ENCODE assay signal across 12 mouse cellular contexts in genomic region chr16:91458976-91459375, GRCm38 (mm10). TPM values are rescaled to one million over a fixed set of nuclear protein-coding genes. Genes with fewer than 3 reads are reported as not detected.
DNase-seq lines count a peak whose midpoint lies in the region; ATAC-seq and TF ChIP-seq lines count a peak whose summit lies in the region.
"Had no signal": no experiment of that assay in that cellular context is flagged by ENCODE, and none has a peak within 500 bp of the region (broad histone marks: within the 10 kb centered on the region; RNA-seq: fewer than 3 reads in every experiment).

No protein-coding gene starts in this region.

- no peaks in the 10 kb centered on the region for H3K9me3 ChIP-seq in forebrain, embryonic 13.5 days (replicated peaks)
- no peaks in the 10 kb centered on the region for H3K9me3 ChIP-seq in forebrain, embryonic 10.5 days
- H3K9me3 ChIP-seq in liver, embryonic 12.5 days (replicated peaks) = 0 out of 2 replicates have a peak, but pooled peaks cover 3% of the 10 kb centered on the region
- no peaks in the 10 kb centered on the region for H3K9me3 ChIP-seq in liver, postnatal 0 days (ENCODE audit: low read length)
- H3K9me3 ChIP-seq: embryonic facial prominence, embryonic 13.5 days; stomach, embryonic 15.5 days had no signal

- DNase-seq in forebrain, embryonic 10.5 days (ENCODE audit: extremely low spot score, low spot score) = no peak
- DNase-seq in liver (no peak), MN1 (ENCODE audit: low spot score) (no peak)
- peak; percentile 35 to 47 for DNase-seq in adrenal gland, postnatal 36 days
- DNase-seq in liver, postnatal 0 days = no peak
- no peak for DNase-seq in urinary bladder, adult 2 months (ENCODE audit: low spot score)
- DNase-seq: cerebellum, adult 11 months; gastrocnemius, postnatal 10 days had no signal

- no peaks in the 10 kb centered on the region for H3K36me3 ChIP-seq in forebrain, embryonic 13.5 days (ENCODE audit: poor library complexity, severe bottlenecking)
- H3K36me3 ChIP-seq in forebrain, embryonic 10.5 days (replicated peaks) = no peaks in the 10 kb centered on the region
- H3K36me3 ChIP-seq in liver, embryonic 12.5 days = no peaks in the 10 kb centered on the region
- H3K36me3 ChIP-seq in liver, postnatal 0 days (replicated peaks; ENCODE audit: insufficient read depth, low read length) = no peaks in the 10 kb centered on the region
- H3K36me3 ChIP-seq: embryonic facial prominence, embryonic 13.5 days; stomach, embryonic 15.5 days had no signal

- peaks cover 10% of the 10 kb centered on the region for H3K4me1 ChIP-seq in forebrain, embryonic 13.5 days
- H3K4me1 ChIP-seq in forebrain, embryonic 10.5 days = peaks cover 13% of the 10 kb centered on the region
- peaks cover 57% of the 10 kb centered on the region for H3K4me1 ChIP-seq in liver, embryonic 12.5 days
- peaks cover 27% of the 10 kb centered on the region for H3K4me1 ChIP-seq in liver, postnatal 0 days (ENCODE audit: insufficient read depth)
- H3K4me1 ChIP-seq: stomach, embryonic 15.5 days had no signal

- no peak for TF ChIP-seq CTCF in liver, postnatal 0 days (IDR thresholded peaks at IDR 0.05; ENCODE audit: low read depth)

- H3K4me3 ChIP-seq in forebrain, embryonic 13.5 days = no peak overlapping the region
- no peak overlapping the region for H3K4me3 ChIP-seq in forebrain, embryonic 10.5 days
- H3K4me3 ChIP-seq in liver, embryonic 12.5 days = no peak overlapping the region
- no peak overlapping the region for H3K4me3 ChIP-seq in liver, postnatal 0 days (ENCODE audit: low read depth, low read length)
- H3K4me3 ChIP-seq: embryonic facial prominence, embryonic 13.5 days; stomach, embryonic 15.5 days had no signal

- WGBS in forebrain, embryonic 13.5 days = 15% methylated on average over 5 of the region's 5 CpGs
- WGBS in forebrain, embryonic 10.5 days = 66% methylated on average over 5 of the region's 5 CpGs
- WGBS in liver, embryonic 12.5 days (ENCODE audit: insufficient replicate concordance) = 78% methylated on average over 5 of the region's 5 CpGs
- 64% methylated on average over 5 of the region's 5 CpGs for WGBS in liver, postnatal 0 days (ENCODE audit: insufficient replicate concordance)

- no peaks in the 10 kb centered on the region for H3K27me3 ChIP-seq in forebrain, embryonic 13.5 days
- H3K27me3 ChIP-seq in forebrain, embryonic 10.5 days (ENCODE audit: poor library complexity, severe bottlenecking) = no peaks in the 10 kb centered on the region
- H3K27me3 ChIP-seq in liver, embryonic 12.5 days (replicated peaks) = no peaks in the 10 kb centered on the region
- no peaks in the 10 kb centered on the region for H3K27me3 ChIP-seq in liver, postnatal 0 days (ENCODE audit: insufficient read depth, low read length)
- H3K27me3 ChIP-seq: embryonic facial prominence, embryonic 13.5 days; stomach, embryonic 15.5 days had no signal

- TF ChIP-seq EP300 in liver, postnatal 0 days (IDR thresholded peaks at IDR 0.05; ENCODE audit: low read depth) = no peak

- ATAC-seq in forebrain, embryonic 13.5 days = peak; percentile 82
- no peak for ATAC-seq in liver, embryonic 12.5 days
- ATAC-seq in liver, postnatal 0 days = no peak

- H3K27ac ChIP-seq in forebrain, embryonic 13.5 days = peak overlapping the region; percentile 65
- H3K27ac ChIP-seq in forebrain, embryonic 10.5 days = no peak overlapping the region
- peak overlapping the region; percentile 48; the same call in 1 of the 2 replicates for H3K27ac ChIP-seq in liver, embryonic 12.5 days
- 0 out of 2 replicates have a peak overlapping the region, but pooled peaks have one; percentile 0 for H3K27ac ChIP-seq in liver, postnatal 0 days (ENCODE audit: low read depth)
- H3K27ac ChIP-seq: embryonic facial prominence, embryonic 13.5 days; stomach, embryonic 15.5 days had no signal

- H3K4me2 ChIP-seq in forebrain, embryonic 13.5 days = peak overlapping the region; percentile 7
- H3K4me2 ChIP-seq in liver, embryonic 12.5 days = no peak overlapping the region
- H3K4me2 ChIP-seq in liver, postnatal 0 days (ENCODE audit: low read depth, low read length) = no peak overlapping the region
- H3K4me2 ChIP-seq: embryonic facial prominence, embryonic 13.5 days; stomach, embryonic 15.5 days had no signal

- no peak overlapping the region for H3K9ac ChIP-seq in forebrain, embryonic 13.5 days
- peak overlapping the region; percentile 29; the same call in 1 of the 2 replicates for H3K9ac ChIP-seq in liver, embryonic 12.5 days
- H3K9ac ChIP-seq in liver, postnatal 0 days (replicated peaks) = no peak overlapping the region
- H3K9ac ChIP-seq: embryonic facial prominence, embryonic 13.5 days; stomach, embryonic 15.5 days had no signal

RNA-seq across cellular contexts. Expression of gene Ifnar1, which starts 26.1 kb away (rescaled TPM):
- polyA plus RNA-seq in forebrain, embryonic 13.5 days (2015; fragmentation: Nextera tagmentation; extraction: Ambion mirVana) = 45.9 and 47.4 TPM in 2 replicates
- 48.3 and 52.7 TPM in 2 replicates for polyA plus RNA-seq in forebrain, embryonic 10.5 days (2016; fragmentation: Nextera tagmentation; extraction: Ambion mirVana)
- polyA plus RNA-seq in liver, embryonic 12.5 days (2016; fragmentation: Nextera tagmentation; extraction: Ambion mirVana) = 24.5 and 27.8 TPM in 2 replicates
- total RNA-seq in adrenal gland, postnatal 36 days (2021) = 10 to 100 TPM; 67.0 to 83.7 TPM
- 16.3 and 16.6 TPM in 2 replicates for polyA plus RNA-seq in liver, postnatal 0 days (2015; fragmentation: Nextera tagmentation; extraction: Ambion mirVana)
- 30.8 and 33.2 TPM in 2 replicates for polyA plus RNA-seq in urinary bladder, adult 2 months (2012; rRNA removed)

RNA-seq across cellular contexts. Expression of gene Il10rb, which starts 53.0 kb away (rescaled TPM):
- polyA plus RNA-seq in forebrain, embryonic 13.5 days (2015; fragmentation: Nextera tagmentation; extraction: Ambion mirVana) = 5.9 TPM in 2 replicates
- polyA plus RNA-seq in forebrain, embryonic 10.5 days (2016; fragmentation: Nextera tagmentation; extraction: Ambion mirVana) = 4.7 and 5.8 TPM in 2 replicates
- polyA plus RNA-seq in liver, embryonic 12.5 days (2016; fragmentation: Nextera tagmentation; extraction: Ambion mirVana) = 26.0 and 27.0 TPM in 2 replicates
- total RNA-seq in adrenal gland, postnatal 36 days (2021) = 100 to 1,000 TPM; 202 to 301 TPM
- 25.5 and 26.4 TPM in 2 replicates for polyA plus RNA-seq in liver, postnatal 0 days (2015; fragmentation: Nextera tagmentation; extraction: Ambion mirVana)
- 52.4 and 54.7 TPM in 2 replicates for polyA plus RNA-seq in urinary bladder, adult 2 months (2012; rRNA removed)

Comparison
In these comparisons a context has a peak if more than half of its experiments do, and no peak if none do; other contexts are left out.
1. DNase-seq: peak in adrenal gland, postnatal 36 days (2 of 2); none in forebrain, embryonic 10.5 days (single experiment), liver (single experiment), liver, postnatal 0 days (single experiment), MN1 (single experiment) and urinary bladder, adult 2 months (single experiment).